Mouse (Mus musculus): ENCODE results near the gene Armc2. TPM values are rescaled to one million over a fixed set of nuclear protein-coding genes. Genes with fewer than 3 reads are reported as not detected.
"Not testable (repeated sequence)": the region's sequence is repeated elsewhere in the genome, so short reads cannot be mapped to it uniquely, and the experiment has no call there.

The Armc2 gene
- total RNA-seq, 2 experiments from 2014 or later = not detected

- ATAC-seq (replicated peaks; ENCODE audit: low FRiP score, poor library complexity, severe bottlenecking) = peak; percentile 84
Measured at GRCm38 (mm10) chr10:41980772-41981383, 37.4 kb downstream of the Armc2 start.

GRCm38 (mm10) chr10:41978403-41979234, 39.6 kb downstream of the Armc2 start:
- no peak for ATAC-seq (replicated peaks; ENCODE audit: low FRiP score, poor library complexity, severe bottlenecking)

- ATAC-seq (replicated peaks; ENCODE audit: low FRiP score, poor library complexity, severe bottlenecking) = no peak
Measured at GRCm38 (mm10) chr10:41972676-41973075, 45.6 kb downstream of the Armc2 start.

- no peak for ATAC-seq (replicated peaks; ENCODE audit: low FRiP score, poor library complexity, severe bottlenecking)
Measured at GRCm38 (mm10) chr10:41967915-41968635, 50.2 kb downstream of the Armc2 start.

- no peak for ATAC-seq (replicated peaks; ENCODE audit: low FRiP score, poor library complexity, severe bottlenecking)
Measured at GRCm38 (mm10) chr10:41962725-41963124, 55.5 kb downstream of the Armc2 start.

- ATAC-seq (replicated peaks; ENCODE audit: low FRiP score, poor library complexity, severe bottlenecking) = no peak
Measured at GRCm38 (mm10) chr10:41959808-41960207, 58.4 kb downstream of the Armc2 start.

GRCm38 (mm10) chr10:41958677-41959274, 59.5 kb downstream of the Armc2 start:
- ATAC-seq (replicated peaks; ENCODE audit: low FRiP score, poor library complexity, severe bottlenecking) = no peak

GRCm38 (mm10) chr10:41957421-41958225, 60.6 kb downstream of the Armc2 start:
- ATAC-seq (replicated peaks; ENCODE audit: low FRiP score, poor library complexity, severe bottlenecking) = no peak

- ATAC-seq (replicated peaks; ENCODE audit: low FRiP score, poor library complexity, severe bottlenecking) = no peak
Measured at GRCm38 (mm10) chr10:41953528-41953864, 64.7 kb downstream of the Armc2 start.

GRCm38 (mm10) chr10:41952850-41953527, 65.3 kb downstream of the Armc2 start:
- ATAC-seq (replicated peaks; ENCODE audit: low FRiP score, poor library complexity, severe bottlenecking) = no peak

GRCm38 (mm10) chr10:41952354-41952753, 65.9 kb downstream of the Armc2 start:
- not testable (repeated sequence) for ATAC-seq (replicated peaks; ENCODE audit: low FRiP score, poor library complexity, severe bottlenecking)

- no peak for ATAC-seq (replicated peaks; ENCODE audit: low FRiP score, poor library complexity, severe bottlenecking)
Measured at GRCm38 (mm10) chr10:41939090-41939489, 79.2 kb downstream of the Armc2 start.

GRCm38 (mm10) chr10:41937176-41937575, 81.1 kb downstream of the Armc2 start:
- ATAC-seq (replicated peaks; ENCODE audit: low FRiP score, poor library complexity, severe bottlenecking) = no peak

GRCm38 (mm10) chr10:41936100-41936499, 82.1 kb downstream of the Armc2 start:
- ATAC-seq (replicated peaks; ENCODE audit: low FRiP score, poor library complexity, severe bottlenecking) = no peak

GRCm38 (mm10) chr10:41935476-41935829, 82.8 kb downstream of the Armc2 start:
- no peak for ATAC-seq (replicated peaks; ENCODE audit: low FRiP score, poor library complexity, severe bottlenecking)

GRCm38 (mm10) chr10:41934633-41935475, 83.4 kb downstream of the Armc2 start:
- ATAC-seq (replicated peaks; ENCODE audit: low FRiP score, poor library complexity, severe bottlenecking) = no peak

GRCm38 (mm10) chr10:41933536-41933935, 84.7 kb downstream of the Armc2 start:
- peak; percentile 82 for ATAC-seq (replicated peaks; ENCODE audit: low FRiP score, poor library complexity, severe bottlenecking)

GRCm38 (mm10) chr10:41932943-41933342, 85.3 kb downstream of the Armc2 start:
- ATAC-seq (replicated peaks; ENCODE audit: low FRiP score, poor library complexity, severe bottlenecking) = no peak

Data from erythroblast, adult 5-6 weeks (primary cell).